In the genomic region with DNA sequence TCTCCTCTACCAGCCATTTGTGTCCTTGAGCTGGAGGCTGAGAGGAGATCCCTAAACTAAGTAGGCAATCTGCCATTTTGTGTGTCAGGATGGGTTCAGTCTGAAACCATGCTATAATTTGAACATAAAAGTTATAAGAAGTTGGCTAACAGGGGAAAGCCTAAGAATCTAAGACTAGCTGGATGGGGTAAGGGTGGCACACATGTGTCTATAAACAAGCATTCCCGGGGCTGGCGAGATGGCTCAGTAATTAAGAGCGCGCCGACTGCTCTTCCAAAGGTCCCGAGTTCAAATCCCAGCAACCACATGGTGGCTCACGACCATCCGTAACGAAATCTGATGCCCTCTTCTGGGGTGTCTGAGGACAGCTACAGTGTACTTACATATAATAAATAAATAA, we compare ENCODE assay signal across 8 mouse cellular contexts.
"Had no signal": no experiment of that assay in that cellular context is flagged by ENCODE, and none has a peak within 500 bp of the region (broad histone marks: within the 10 kb centered on the region; RNA-seq: fewer than 3 reads in every experiment).

No protein-coding gene starts in this region.

- H3K9me3 ChIP-seq: limb, embryonic 13.5 days; lung, embryonic 15.5 days; neural tube, embryonic 15.5 days had no signal

- H3K9ac ChIP-seq: limb, embryonic 13.5 days; lung, embryonic 15.5 days had no signal

- DNase-seq: kidney, adult 11 months; kidney, postnatal 36 days; left cerebral cortex, postnatal 4 days; lung, postnatal 14 days; midbrain, embryonic 14.5 days had no signal

- H3K27me3 ChIP-seq: limb, embryonic 13.5 days; lung, embryonic 15.5 days; neural tube, embryonic 15.5 days had no signal

- H3K36me3 ChIP-seq: limb, embryonic 13.5 days; neural tube, embryonic 15.5 days had no signal
